Mouse (Mus musculus) T-helper 1 cell (primary cell): ENCODE data around the gene Gpc5.

Experiments used
- in situ Hi-C: fragments of 300-600 bp; cut with MboI, MseI; formaldehyde crosslinking; loops from one replicate; pipeline ENCODE4 v1.15.1; 2025; ENCODE audit warnings: high pct_unique_total_duplicates

The Gpc5 gene

GRCm38 (mm10) chr14:115106326-115106725 lies 14.3 kb downstream of the Gpc5 start:
- in situ Hi-C loops, result no loop called here

GRCm38 (mm10) chr14:115107467-115107866 lies 15.5 kb downstream of the Gpc5 start:
- in situ Hi-C loops, result no loop called here

- in situ Hi-C loops, result no loop called here
These were observed 26.6 kb downstream of the Gpc5 start for GRCm38 (mm10) chr14:115118626-115119025.

- in situ Hi-C loops, result no loop called here
These were observed 56.8 kb downstream of the Gpc5 start for GRCm38 (mm10) chr14:115148821-115149220.

- in situ Hi-C loops, result no loop called here
These were observed 64.6 kb downstream of the Gpc5 start for GRCm38 (mm10) chr14:115156597-115156996.

GRCm38 (mm10) chr14:115177322-115177836 lies 85.4 kb downstream of the Gpc5 start:
- in situ Hi-C loops, result no loop called here

- in situ Hi-C loops, result no loop called here
These were observed 87.9 kb downstream of the Gpc5 start for GRCm38 (mm10) chr14:115179925-115180324.

GRCm38 (mm10) chr14:115188256-115188655 lies 96.2 kb downstream of the Gpc5 start:
- in situ Hi-C loops, result no loop called here

GRCm38 (mm10) chr14:115228075-115228474 lies 136.1 kb downstream of the Gpc5 start:
- in situ Hi-C loops, result no loop called here

GRCm38 (mm10) chr14:115236387-115236786 lies 144.4 kb downstream of the Gpc5 start:
- in situ Hi-C loops, result no loop called here

- in situ Hi-C loops, result no loop called here
These were observed 148.8 kb downstream of the Gpc5 start for GRCm38 (mm10) chr14:115240621-115241373.

GRCm38 (mm10) chr14:115250537-115250936 lies 158.5 kb downstream of the Gpc5 start:
- in situ Hi-C loops, result no loop called here

- in situ Hi-C loops, result no loop called here
These were observed 159.8 kb downstream of the Gpc5 start for GRCm38 (mm10) chr14:115251791-115252190.

GRCm38 (mm10) chr14:115253155-115253554 lies 161.1 kb downstream of the Gpc5 start:
- in situ Hi-C loops, result no loop called here

- in situ Hi-C loops, result no loop called here
These were observed 161.7 kb downstream of the Gpc5 start for GRCm38 (mm10) chr14:115253685-115254084.

GRCm38 (mm10) chr14:115269703-115270402 lies 177.8 kb downstream of the Gpc5 start:
- in situ Hi-C loops, result no loop called here

- in situ Hi-C loops, result no loop called here
These were observed 178.4 kb downstream of the Gpc5 start for GRCm38 (mm10) chr14:115270445-115270844.

GRCm38 (mm10) chr14:115282782-115283181 lies 190.8 kb downstream of the Gpc5 start:
- in situ Hi-C loops, result no loop called here

GRCm38 (mm10) chr14:115324247-115324646 lies 232.2 kb downstream of the Gpc5 start:
- in situ Hi-C loops, result no loop called here

GRCm38 (mm10) chr14:115326426-115326825 lies 234.4 kb downstream of the Gpc5 start:
- in situ Hi-C loops, result no loop called here

- in situ Hi-C loops, result no loop called here
These were observed 247.1 kb downstream of the Gpc5 start for GRCm38 (mm10) chr14:115339084-115339483.

GRCm38 (mm10) chr14:115342597-115342996 lies 250.6 kb downstream of the Gpc5 start:
- in situ Hi-C loops, result no loop called here

GRCm38 (mm10) chr14:115349448-115349847 lies 257.4 kb downstream of the Gpc5 start:
- in situ Hi-C loops, result no loop called here
